Mouse (Mus musculus): ENCODE data around the gene Phf21a.

The Phf21a gene

GRCm38 (mm10) chr2:92092817-92093216, at the start of gene Phf21a:
TSS of gene Phf21a (plus strand) at chr2:92093117.
- DNase-seq (ENCODE audit: low spot score), result no peak

DNA sequence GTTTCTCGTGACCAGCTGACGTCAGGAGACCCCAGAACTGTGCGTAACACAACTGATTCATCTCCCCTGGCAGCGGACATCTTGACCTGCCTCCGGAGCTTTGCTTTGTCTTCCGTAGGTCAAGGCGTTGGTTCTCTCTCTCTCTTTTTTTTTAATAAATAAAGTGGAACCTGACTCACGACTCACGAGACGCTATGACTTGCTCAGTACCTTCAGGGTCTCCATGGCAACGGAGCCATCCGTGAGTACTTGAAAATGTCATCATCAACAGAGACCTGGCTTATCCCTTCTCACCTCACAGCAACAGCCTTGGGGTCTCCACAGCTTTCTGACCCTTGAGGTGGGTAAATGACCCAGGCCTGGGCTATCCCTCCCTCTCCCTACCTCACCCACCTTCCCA, 49.6 kb upstream of the Phf21a start:
- DNase-seq (ENCODE audit: low spot score), result no peak

- no peak for DNase-seq (ENCODE audit: low spot score)
Observed at GRCm38 (mm10) chr2:92047601-92048000, 45.3 kb upstream of the Phf21a start.

- DNase-seq (ENCODE audit: low spot score), result no peak
Observed at GRCm38 (mm10) chr2:92048034-92048690, 44.8 kb upstream of the Phf21a start.

GRCm38 (mm10) chr2:92052188-92052587, 40.7 kb upstream of the Phf21a start:
- DNase-seq (ENCODE audit: low spot score), result peak; percentile 10

- DNase-seq (ENCODE audit: low spot score), result no peak
Observed at GRCm38 (mm10) chr2:92052754-92053153, 40.2 kb upstream of the Phf21a start.

- DNase-seq (ENCODE audit: low spot score), result peak; percentile 91
Observed at GRCm38 (mm10) chr2:92055101-92055813, 37.7 kb upstream of the Phf21a start.

DNA sequence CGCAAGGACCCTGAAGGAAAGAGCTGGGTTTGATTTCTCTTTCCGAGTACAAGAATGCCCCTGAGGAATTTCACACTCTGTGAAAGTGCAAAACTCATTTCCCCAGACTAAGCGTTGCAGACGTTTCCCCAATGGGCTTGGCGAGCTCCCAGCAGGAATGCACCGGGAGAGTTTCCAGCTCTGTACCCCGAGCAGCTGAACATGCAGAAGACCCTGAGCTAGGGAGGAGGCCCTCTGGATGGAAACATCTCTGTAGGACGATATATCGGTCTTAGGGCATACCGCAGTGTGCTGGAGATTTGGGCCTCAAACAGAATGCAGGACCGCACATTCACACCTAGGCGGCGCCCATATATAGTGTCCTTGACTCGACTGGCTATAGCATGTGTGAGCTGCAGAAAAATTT, 37.1 kb upstream of the Phf21a start:
- peak; percentile 50 for DNase-seq (ENCODE audit: low spot score)

GRCm38 (mm10) chr2:92056760-92057159, 36.2 kb upstream of the Phf21a start:
- DNase-seq (ENCODE audit: low spot score), result no peak

DNA sequence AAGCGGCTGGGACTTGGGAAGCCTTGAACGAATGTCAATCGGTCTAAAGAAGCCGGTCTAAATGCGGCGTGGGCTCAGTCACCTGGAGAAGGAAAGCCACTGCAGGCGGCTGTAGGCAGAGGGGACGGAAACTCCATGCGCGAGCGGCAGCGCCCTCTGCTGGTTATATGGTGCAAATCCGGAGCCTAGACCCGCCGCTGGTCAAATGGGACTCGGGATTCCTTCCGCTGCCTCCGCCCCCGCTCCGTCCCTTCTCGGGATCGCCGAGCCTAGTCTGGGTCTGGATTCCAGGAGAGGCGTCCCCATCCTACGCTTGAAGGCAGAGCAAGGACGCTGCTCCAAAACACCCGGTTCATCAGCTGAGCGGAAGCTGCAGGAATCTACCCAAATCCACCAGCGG, 34.4 kb upstream of the Phf21a start:
- DNase-seq (ENCODE audit: low spot score), result peak; percentile 92

- no peak for DNase-seq (ENCODE audit: low spot score)
Observed at GRCm38 (mm10) chr2:92058936-92059335, 34.0 kb upstream of the Phf21a start.

- peak; percentile 21 for DNase-seq (ENCODE audit: low spot score)
Observed at GRCm38 (mm10) chr2:92059481-92060220, 33.3 kb upstream of the Phf21a start.

DNA sequence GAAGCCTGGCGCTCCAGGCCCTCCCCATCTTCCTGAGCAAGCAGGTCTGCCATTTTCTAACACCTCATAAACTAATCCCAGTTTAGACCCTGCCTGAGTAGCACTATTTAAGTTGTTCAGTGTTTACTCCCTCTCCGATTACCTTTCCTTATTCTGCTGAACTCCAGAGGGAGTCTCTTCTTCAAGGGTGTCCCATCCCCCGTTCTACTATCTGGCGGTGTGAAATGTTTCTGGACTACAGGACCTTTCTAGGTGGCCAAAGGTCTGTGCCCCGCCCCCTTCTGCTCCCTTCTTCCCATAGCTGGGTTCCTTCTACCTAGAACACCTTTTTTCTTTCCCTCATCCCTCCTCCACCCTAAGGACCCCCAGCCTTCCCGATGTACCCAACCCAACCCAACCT, 32.6 kb upstream of the Phf21a start:
- no peak for DNase-seq (ENCODE audit: low spot score)

DNA sequence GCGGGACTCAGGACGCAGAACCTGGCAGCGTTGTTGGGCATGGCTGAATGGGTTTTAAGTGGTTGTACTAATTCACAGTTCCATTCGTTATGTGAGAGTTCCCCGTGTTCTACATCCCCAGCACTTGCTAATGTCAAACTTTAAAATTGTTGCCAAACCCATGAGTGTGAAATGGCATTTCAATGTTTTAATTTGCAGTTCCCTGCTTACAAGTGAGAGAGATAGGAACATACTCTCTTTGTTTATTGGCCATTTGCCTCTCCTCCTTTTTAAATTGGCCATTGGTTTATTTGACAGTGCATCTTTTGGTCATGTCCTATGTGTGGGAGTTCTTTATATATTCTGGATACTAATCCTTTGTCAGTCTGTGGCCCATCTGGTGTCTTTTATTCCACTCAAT, 31.6 kb upstream of the Phf21a start:
- no peak for DNase-seq (ENCODE audit: low spot score)

GRCm38 (mm10) chr2:92063106-92063505, 29.8 kb upstream of the Phf21a start:
- DNase-seq (ENCODE audit: low spot score), result no peak

DNA sequence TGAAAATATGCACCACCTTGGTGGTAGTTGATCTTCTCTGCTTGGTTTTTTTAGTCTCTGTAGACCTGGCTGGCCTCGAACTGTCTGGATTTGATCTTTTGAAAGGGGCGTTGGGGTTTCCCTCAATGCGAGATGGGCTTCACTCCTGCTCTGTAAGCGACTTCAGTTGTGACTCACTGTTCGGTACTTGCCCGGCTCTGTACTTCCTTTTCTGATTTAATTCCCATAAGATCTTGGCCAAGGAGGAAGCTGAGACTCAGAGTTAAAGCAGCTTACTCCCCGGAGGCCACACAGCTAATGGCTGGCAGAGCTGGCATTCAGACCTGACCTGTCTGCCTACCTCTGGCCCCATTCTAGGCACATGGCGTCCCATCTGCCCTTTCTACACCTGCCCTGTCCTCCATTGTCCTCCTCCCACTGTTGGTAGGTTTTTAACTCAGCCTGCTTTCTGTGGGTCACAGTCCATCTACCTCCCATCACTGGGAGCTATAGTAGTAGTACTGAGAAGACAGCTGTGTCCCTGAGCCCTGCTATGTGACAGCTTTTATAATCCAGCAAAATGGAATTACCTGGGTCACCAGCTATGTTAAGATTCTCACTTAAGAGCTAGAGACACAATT, 27.5 kb upstream of the Phf21a start:
- DNase-seq (ENCODE audit: low spot score), result no peak

DNA sequence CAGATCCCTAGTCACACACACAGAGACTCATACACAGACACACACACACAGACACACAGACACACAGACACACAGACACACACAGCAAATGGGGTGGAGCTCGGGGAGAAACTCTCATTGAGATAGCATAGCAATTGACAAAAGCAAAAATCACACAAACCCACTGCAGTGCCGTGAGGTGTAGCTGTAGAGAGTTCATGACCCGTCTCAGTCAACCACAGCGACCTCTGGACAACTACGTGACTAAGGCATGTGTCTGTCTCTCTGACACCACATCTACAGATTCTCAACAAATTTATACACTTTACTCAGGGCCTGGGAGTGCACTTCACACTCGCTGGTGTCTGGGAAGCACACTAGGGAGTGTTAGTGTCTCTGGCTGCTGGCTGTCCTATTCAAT, 27.0 kb upstream of the Phf21a start:
- no peak for DNase-seq (ENCODE audit: low spot score)

DNA sequence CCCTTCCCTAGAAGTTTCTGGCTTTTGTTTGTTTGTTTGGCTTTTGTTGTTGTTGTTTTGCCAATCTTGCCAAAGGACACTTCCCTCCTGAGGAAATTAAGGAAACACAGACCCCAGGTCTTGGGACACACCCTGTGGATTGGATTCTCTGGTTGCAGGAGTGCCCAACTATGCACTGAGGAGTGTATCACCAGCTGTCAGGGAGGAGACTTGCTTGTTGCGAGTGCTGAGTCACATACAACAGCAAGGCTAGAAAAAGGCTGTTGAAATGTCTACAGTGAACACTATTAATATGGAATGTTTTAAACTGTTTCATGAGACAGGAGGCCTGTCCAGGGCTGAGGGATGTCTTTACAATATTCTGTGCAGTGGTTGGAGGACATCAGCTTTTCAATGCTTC, 26.0 kb upstream of the Phf21a start:
- DNase-seq (ENCODE audit: low spot score), result no peak

DNA sequence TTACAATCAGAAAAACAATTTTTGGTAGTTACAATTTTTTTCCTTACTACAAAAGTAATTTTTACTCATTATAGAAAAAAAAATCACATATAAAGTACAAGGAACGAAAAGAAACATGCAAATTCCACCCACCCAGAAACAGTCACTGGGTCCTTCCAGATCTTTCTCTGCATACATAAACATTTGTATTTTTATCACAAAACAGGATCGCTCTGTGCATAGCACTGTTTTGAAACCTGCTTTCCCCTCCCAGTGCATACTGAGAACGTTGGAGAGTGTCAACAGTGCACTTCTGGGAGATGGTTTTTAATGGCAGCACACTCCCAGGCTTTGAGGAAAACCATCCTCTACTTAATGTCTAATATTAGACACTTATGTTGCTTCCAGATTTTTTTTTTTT, 25.3 kb upstream of the Phf21a start:
- DNase-seq (ENCODE audit: low spot score), result no peak

DNA sequence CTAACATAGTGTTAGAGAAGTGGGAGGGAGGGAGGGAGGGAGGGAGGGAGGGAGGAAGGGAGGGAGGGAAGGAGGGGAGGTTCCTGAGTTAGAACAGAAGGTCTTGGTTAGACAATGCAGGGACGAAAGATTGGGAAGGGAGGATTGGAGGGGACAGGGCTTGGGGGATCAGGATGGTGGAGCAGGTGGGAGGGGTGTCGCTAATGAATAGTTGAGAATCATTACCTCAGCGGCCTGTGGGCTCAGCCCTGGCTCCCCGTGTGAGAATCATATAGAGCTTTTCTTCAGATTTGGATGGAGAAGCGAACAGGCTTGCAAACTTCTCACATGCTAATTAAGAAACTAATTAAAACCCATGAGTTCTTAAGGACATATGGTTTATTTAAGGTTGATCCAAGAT, 23.3 kb upstream of the Phf21a start:
- no peak for DNase-seq (ENCODE audit: low spot score)

- no peak for DNase-seq (ENCODE audit: low spot score)
Observed at GRCm38 (mm10) chr2:92071143-92071542, 21.8 kb upstream of the Phf21a start.

DNA sequence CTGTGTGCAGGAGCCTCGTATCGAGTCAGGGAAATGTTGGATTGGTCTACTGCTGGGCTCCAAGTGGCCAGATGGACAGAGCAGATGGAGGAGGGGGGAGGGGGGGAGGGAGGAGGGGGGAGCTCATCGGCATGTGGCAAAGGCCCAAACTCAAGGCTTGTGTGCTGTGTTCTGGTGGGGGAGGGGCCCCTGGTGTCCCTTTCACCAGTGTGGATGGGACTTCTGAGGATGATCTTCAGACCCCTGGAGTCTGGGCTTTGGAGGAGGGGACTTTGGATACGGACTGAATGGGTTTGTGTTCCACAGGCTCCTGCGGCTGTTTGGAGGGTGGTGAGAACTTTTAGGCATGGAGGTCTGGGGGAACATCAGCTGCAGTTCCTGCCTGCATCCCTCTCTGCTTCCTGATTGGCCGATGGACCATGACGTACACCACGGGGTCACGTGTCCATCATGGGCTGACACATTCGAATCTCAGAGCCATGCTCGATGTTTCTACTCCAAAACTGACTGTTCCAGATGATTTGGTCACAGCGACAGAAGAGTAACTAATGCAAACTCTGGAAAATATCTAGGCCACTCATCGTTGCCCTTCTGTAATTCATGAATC, 16.7 kb upstream of the Phf21a start:
- no peak for DNase-seq (ENCODE audit: low spot score)
